Mouse (Mus musculus) hematopoietic stem cell, adult 5-6 weeks (primary cell): ENCODE measurements at regions not wholly inside any gene's neighbourhood (a gene's known extent, or its start where the extent isn't known, plus 50 kb on each side); places are given as distances from the start of the nearest gene placed in this dataset.

Source experiments
- ATAC-seq, 2 experiments: fragments of 125-278 bp in 1 of 2; replicated peaks in 1 of 2; 2 replicates each; pipeline ENCODE4 v1.8.0; 2016 to 2017; ENCODE audit warnings: inconsistent platforms in 2 of 2, mild to moderate bottlenecking in 2 of 2, moderate number of reproducible peaks in 2 of 2, low read depth in 1 of 2, moderate TSS enrichment in 1 of 2; ENCODE audit not compliant: low FRiP score in 2 of 2, poor library complexity in 2 of 2, severe bottlenecking in 2 of 2, insufficient read depth in 1 of 2, low TSS enrichment in 1 of 2

DNA sequence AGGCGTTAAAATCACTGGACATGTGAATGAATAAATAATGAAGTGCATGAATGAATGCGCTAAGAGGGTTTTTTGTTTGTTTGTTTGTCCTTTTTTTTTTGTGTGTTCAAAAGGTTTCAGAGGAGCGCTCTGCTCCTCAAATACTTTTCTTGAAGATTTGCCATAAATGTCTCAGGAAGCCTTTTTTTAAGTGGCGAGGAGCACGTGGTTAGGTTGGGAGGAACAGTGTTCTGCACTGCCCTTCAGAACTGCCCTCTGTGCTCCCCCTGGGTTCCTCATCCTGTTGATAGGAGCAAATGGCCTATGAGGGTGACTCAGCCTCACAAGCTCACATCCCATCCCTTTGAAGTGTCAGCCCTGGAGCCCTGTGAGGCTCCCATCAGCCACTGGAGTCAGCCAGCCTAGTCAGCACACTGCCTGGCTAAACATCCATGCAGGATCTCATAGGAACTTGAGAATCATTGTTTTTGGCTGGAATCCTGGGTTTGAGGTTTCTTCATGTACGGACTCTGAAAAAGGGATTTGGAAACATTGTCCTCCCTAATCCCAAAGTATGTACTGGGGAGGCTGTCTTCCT lies 87.9 kb upstream of the Jag1 start:
- ATAC-seq: no peak

DNA sequence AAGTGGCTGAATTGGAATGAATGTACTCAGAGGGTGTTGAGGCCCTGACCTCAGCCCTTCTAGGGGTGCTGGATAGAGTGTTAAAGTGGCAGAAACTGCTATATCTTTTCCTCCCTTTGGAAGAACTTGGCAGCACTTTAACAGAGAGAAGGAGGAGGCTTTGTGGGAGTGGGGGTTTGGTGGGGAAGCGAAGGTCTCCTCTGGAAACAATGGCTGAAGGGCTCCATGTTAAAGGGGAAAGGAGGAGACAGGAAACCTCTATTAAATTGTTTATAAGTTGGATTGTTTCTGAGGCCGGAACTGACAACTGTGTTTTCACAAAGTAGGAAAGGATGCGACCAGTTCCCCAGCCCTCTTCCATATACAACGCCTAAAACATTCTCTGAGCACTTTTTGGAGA lies 83.7 kb upstream of the Jag1 start:
- ATAC-seq: no peak

DNA sequence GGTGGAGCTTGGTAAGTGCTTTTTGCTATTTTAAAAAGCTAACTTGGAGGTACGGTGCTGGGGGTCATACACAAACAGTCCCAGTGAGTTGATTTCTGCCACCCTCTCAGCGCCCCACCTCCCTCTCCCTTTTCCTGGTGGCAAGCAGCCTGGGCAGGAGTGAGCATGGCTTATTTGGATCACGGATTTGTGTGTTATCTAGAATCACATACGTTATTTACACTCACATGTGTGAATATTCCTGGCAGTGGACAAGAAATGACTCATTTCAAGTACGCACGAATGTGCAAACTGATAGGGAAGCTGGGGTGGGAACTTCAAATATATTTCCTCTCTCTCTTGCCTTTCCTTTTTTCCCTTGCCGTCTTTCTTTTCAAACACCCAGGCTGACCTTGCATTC lies 75.7 kb upstream of the Jag1 start:
- ATAC-seq: no peak

GRCm38 (mm10) chr2:137169176-137169575 lies 52.7 kb upstream of the Jag1 start:
- no peak for ATAC-seq

DNA sequence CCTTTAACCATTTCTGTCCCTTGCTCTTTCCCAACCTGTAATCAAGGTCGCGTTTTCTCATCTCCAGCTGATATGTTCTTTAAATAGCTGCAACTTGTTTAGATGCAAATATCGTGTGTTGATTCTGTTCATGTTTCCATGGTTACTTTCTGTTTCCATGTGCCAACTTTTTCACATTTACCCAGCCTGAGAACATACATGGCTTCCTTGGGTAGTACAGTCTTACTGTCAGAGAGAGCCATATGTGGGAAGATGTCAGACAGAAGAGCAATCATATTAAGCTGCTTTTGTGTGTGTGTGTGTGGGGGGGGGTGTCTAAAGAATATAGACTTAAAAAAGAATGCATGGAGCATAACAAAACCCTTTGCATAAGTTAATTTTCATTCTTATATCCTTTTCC lies 52.2 kb upstream of the Jag1 start:
- no peak for ATAC-seq
